Mouse (Mus musculus) lung, postnatal 0 days (tissue): ENCODE data around the gene Tub.

ENCODE experiments used
- CTCF ChIP-seq: IDR thresholded peaks from 2 replicates; pipeline ENCODE4 v1.5.1; 2016; ENCODE audit warnings: antibody characterized with exemption, mild to moderate bottlenecking
- EP300 ChIP-seq: IDR thresholded peaks from 2 replicates; pipeline ENCODE4 v1.6.1; 2016; ENCODE audit warnings: antibody characterized with exemption, mild to moderate bottlenecking, control low read depth

DNA sequence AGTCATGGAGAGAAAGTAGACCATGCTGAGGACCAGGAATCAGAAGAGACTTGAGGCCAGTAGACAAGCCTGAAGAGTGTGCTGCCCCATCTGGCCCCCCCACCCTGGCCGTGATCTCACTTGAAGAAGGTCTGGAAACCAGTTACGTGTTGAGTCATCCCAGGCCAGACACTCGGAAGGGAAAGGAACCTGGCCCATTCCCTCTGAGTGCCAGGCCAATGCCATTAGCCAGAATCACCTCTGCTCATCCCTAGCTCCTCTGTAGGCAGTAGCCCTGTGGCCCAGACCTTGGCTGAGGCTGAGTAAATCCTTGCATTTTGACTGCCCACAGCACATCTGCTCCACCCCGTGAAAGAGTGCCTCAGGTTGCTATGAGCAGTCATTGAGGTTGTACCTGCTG is 51.8 kb downstream of the Tub start:
- TF ChIP-seq EP300, result no peak
- no peak for TF ChIP-seq CTCF
